Mouse (Mus musculus) embryonic facial prominence, embryonic 12.5 days (tissue): ENCODE data around the gene Adig. TPM values are rescaled to one million over a fixed set of nuclear protein-coding genes. Genes with fewer than 3 reads are reported as not detected.
A peak's percentile ranks its signal among the peaks of the same experiment; 100 is the strongest.

Source experiments
- ATAC-seq: fragments of 200-750 bp; cut with Nextera tagmentation; 2 replicates; pipeline ENCODE4 v1.8.0; 2017; ENCODE audit not compliant: insufficient number of reproducible peaks, insufficient read depth, low FRiP score, low TSS enrichment
- H3K27ac ChIP-seq: fragments of 300-500 bp; sonication (generic); 2 replicates; pipeline ENCODE4 v1.5.1; 2016; ENCODE audit warnings: mild to moderate bottlenecking
- H3K27me3 ChIP-seq: fragments of 300-500 bp; sonication (generic); 2 replicates; pipeline ENCODE4 v1.6.1; 2016; ENCODE audit warnings: mild to moderate bottlenecking, moderate library complexity
- H3K36me3 ChIP-seq: fragments of 300-500 bp; sonication (generic); 2 replicates; pipeline ENCODE4 v1.6.1; 2016; ENCODE audit warnings: mild to moderate bottlenecking
- H3K4me1 ChIP-seq: fragments of 300-500 bp; sonication (generic); 2 replicates; pipeline ENCODE4 v1.6.1; 2016
- H3K4me2 ChIP-seq: fragments of 300-500 bp; sonication (generic); replicated peaks from 2 replicates; pipeline ENCODE4 v1.6.1; 2016; ENCODE audit warnings: mild to moderate bottlenecking, moderate library complexity
- H3K4me3 ChIP-seq: fragments of 300-500 bp; sonication (generic); 2 replicates; pipeline ENCODE4 v1.5.1; 2016; ENCODE audit warnings: mild to moderate bottlenecking
- H3K9ac ChIP-seq: fragments of 300-500 bp; sonication (generic); 2 replicates; pipeline ENCODE4 v1.6.1; 2016; ENCODE audit warnings: mild to moderate bottlenecking, moderate library complexity
- H3K9me3 ChIP-seq: fragments of 300-500 bp; sonication (generic); 2 replicates; pipeline ENCODE4 v1.6.1; 2016; ENCODE audit warnings: mild to moderate bottlenecking, moderate library complexity
- WGBS: fragments of 180-500 bp; shearing (Covaris S2); methylation state at CpG from one replicate; pipeline ENCODE4 v1.1.7; 2016; 5-methylcytosine and 5-hydroxymethylcytosine counted together
- polyA plus RNA-seq: library from polyadenylated mRNA; unstranded; fragments of >200 nt; fragmentation: Nextera tagmentation; extraction: Ambion mirVana; gene quantifications from 2 replicates; pipeline ENCODE4 v1.2.1, GENCODE M21; 2016

The Adig gene
- polyA plus RNA-seq, 1 experiment from 2014 or later: not detected

DNA sequence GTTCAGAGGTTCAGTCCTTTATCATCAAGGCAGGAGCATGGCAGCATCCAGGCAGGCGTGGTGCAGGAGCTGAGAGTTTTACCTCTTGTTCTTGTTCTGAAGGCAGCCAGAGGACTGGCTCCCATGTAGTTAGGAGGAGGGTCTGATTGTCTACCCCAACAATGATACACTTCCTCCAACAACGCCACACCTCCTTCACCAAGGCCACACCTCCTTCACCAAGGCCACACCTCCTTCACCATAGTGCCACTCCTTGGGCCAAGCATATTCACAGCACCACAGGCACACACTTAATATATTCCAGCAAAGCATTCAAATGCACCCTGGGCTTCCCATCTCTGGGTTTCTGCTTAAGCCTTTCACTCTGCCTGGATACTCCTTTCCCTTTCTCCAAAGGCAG is 42.9 kb downstream of the Adig start:
- no peaks in the 10 kb centered on the region for H3K36me3 ChIP-seq
- H3K27ac ChIP-seq: no peak overlapping the region
- no peak overlapping the region for H3K4me3 ChIP-seq
- H3K4me1 ChIP-seq: no peaks in the 10 kb centered on the region
- no peaks in the 10 kb centered on the region for H3K9me3 ChIP-seq
- ATAC-seq: no peak
- WGBS: 78% methylated on average over 2 of the region's 2 CpGs
- H3K9ac ChIP-seq: no peak overlapping the region
- H3K4me2 ChIP-seq: no peak overlapping the region
- peaks cover 11% of the 10 kb centered on the region for H3K27me3 ChIP-seq

DNA sequence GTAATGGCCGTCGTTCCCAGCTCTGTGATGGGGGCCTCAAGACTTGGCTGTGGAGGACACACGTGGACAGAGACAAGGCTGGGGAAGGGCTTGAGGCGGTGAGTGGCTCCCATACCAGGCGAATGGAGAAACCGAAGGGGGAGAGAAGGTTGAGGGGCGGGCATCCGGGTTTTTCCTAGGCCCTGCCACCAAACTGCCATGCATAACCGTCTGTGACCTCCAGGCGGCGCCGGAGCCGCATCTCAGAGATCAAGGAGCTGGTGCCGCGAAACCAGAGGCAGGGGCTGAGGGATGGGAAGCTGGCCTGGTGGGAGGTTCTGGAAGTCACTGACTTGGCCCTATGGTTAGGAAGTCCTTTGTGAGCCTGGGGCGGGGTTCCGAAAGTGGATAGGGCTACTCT is 44.3 kb downstream of the Adig start:
- ATAC-seq: no peak; the same call in 1 of the 2 replicates
- Histone ChIP-seq H3K9ac (0 out of 2 replicates have a peak overlapping the region, but pooled peaks have one; percentile 47), H3K4me1 (no peaks in the 10 kb centered on the region), H3K4me3 (no peak overlapping the region), H3K27ac (no peak overlapping the region), H3K4me2 (peak overlapping the region; percentile 33; the same call in 1 of the 2 replicates), H3K9me3 (no peaks in the 10 kb centered on the region), H3K36me3 (no peaks in the 10 kb centered on the region), H3K27me3 (peaks cover 21% of the 10 kb centered on the region)
- 3% methylated on average over 17 of the region's 17 CpGs for WGBS

DNA sequence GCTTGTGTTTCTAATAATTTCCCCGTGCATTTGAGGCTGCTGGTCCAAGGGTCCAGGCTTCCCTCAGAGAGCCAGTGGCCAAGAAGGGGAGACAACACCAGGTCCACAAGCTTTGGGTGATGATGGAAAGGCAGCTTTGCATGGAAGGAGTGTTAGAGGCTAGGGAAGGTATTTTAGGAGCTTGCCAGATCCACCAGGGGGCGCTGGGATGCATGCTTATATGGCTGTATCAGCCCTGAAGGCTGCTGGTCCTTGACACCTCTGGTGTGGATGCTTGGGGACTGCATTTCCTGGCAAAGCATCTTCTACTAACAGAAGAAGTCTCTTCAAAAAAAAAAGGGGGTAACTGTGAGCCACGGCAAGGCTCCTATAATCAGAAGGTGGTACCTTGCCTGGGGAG is 47.7 kb downstream of the Adig start:
- peaks cover 45% of the 10 kb centered on the region for H3K27me3 ChIP-seq
- H3K27ac ChIP-seq: no peak overlapping the region
- 5% methylated on average over 3 of the region's 3 CpGs for WGBS
- H3K36me3 ChIP-seq: no peaks in the 10 kb centered on the region
- no peak overlapping the region for H3K4me2 ChIP-seq
- H3K9me3 ChIP-seq: no peaks in the 10 kb centered on the region
- no peak for ATAC-seq
- no peaks in the 10 kb centered on the region for H3K4me1 ChIP-seq
- H3K4me3 ChIP-seq: no peak overlapping the region
- no peak overlapping the region for H3K9ac ChIP-seq

DNA sequence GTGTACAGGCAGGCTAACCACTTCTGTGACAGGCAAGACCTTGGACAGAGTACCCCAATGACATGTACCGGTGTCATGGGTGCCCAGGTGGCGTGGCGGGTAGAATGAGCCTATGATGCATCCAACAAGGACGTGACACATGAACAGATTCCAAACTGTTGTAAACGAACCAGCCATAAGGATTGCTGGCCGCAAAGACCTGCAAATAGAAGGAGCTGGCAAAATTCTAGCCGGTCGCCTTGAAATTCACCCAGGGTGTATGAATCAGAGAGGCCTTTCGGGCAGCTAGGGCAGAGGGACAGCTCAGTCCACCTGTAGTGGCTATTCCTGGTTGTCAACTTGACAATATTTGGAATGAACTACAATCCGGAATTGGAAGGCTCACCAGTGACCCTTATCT is 52.0 kb downstream of the Adig start:
- H3K9ac ChIP-seq: no peak overlapping the region
- ATAC-seq: no peak
- H3K4me2 ChIP-seq: no peak overlapping the region
- no peak overlapping the region for H3K27ac ChIP-seq
- 13% methylated on average over 10 of the region's 10 CpGs for WGBS
- no peak overlapping the region for H3K4me3 ChIP-seq
- 0 out of 2 replicates have a peak, but pooled peaks cover 2% of the 10 kb centered on the region for H3K9me3 ChIP-seq
- peaks cover 11% of the 10 kb centered on the region for H3K4me1 ChIP-seq
- peaks cover 59% of the 10 kb centered on the region for H3K27me3 ChIP-seq
- no peaks in the 10 kb centered on the region for H3K36me3 ChIP-seq

DNA sequence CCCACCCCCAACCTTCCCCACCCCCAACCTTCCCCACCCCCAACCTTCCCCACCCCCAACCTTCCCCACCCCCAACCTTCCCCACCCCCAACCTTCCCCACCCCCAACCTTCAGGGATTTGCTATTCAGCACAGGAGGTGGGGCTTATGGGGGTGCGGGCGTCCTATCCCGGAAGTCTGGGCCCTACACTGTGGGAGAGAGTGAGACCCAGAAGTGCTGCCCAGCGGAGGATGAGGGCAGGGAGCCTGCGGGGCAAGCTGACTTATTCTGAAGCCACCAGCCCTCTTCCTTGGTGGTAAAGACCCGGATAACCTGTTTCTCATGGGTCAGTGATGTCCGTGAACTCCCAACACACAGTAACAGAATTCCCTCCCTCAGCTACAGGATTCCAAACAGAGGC is 52.8 kb downstream of the Adig start:
- WGBS: 2% methylated on average over 7 of the region's 7 CpGs
- Histone ChIP-seq H3K9ac (no peak overlapping the region), H3K36me3 (no peaks in the 10 kb centered on the region), H3K27ac (no peak overlapping the region), H3K4me2 (peak overlapping the region; percentile 48; the same call in 1 of the 2 replicates), H3K4me3 (no peak overlapping the region), H3K9me3 (0 out of 2 replicates have a peak, but pooled peaks cover 2% of the 10 kb centered on the region), H3K27me3 (peaks cover 53% of the 10 kb centered on the region), H3K4me1 (peaks cover 11% of the 10 kb centered on the region)
- no peak for ATAC-seq

DNA sequence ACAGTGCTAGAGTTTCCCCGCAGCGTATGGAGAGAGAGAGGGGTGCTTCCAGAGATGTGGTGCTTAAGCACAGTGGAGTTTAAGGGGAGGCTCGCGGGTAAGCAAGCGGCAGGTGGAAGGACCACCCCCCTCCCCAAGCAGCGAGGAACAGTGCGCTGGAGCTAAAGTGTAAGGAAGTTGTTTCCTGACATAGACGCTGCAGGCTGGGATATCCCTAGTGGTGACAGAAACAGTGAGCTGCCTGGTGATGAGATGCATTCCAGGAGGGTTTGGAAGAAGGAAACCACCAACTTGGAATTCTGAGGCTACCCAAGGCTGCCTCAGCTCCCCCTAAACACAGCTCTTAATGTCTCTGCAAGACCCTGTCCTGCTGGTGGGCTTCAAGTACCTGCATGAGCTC is 53.4 kb downstream of the Adig start:
- Histone ChIP-seq H3K9me3 (0 out of 2 replicates have a peak, but pooled peaks cover 2% of the 10 kb centered on the region), H3K4me3 (peak overlapping the region; percentile 21; the same call in 1 of the 2 replicates), H3K27me3 (peaks cover 47% of the 10 kb centered on the region), H3K4me2 (peak overlapping the region; percentile 48), H3K9ac (no peak overlapping the region), H3K36me3 (no peaks in the 10 kb centered on the region), H3K27ac (no peak overlapping the region), H3K4me1 (peaks cover 11% of the 10 kb centered on the region)
- 2% methylated on average over 8 of the region's 8 CpGs for WGBS
- no peak for ATAC-seq

DNA sequence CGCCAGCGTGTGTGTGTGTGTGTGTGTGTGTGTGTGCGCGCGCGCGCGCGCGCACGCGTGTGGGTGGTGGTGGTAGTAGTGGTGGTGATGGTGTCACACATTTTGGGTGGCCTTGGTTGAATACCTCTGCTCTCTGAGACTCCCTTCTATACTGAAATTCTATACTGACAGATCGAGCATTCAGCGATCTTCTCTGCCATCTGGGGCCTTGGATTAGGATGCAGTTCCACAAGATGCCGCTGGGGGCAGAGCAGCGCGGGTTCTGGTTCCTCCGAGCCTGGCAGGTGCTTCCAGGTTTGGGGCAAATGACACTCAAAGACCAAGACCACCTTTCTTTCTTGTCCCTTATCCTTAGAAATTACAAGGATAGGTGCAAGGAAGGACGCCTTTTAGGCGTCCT is 53.8 kb downstream of the Adig start:
- peak overlapping the region; percentile 48 for H3K4me2 ChIP-seq
- ATAC-seq: no peak

DNA sequence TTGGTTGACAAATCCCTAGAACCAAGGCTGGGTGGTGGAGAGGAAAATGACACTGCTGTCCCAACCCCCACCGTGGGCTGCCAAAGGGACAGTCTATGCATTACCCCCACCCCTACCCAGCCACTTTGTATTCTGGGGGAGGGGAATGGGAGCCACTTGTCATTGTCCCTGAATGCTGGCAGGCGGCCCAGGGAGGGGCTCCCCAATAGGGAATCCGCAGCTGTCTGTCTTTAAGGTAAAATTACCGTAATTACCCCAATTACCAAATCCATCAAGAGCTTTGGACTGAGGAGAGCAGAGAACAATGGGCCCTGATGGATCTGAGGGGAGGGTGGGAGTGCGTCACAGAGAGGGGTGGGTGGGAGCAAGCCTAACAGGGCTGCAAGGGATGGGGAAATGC is 54.3 kb downstream of the Adig start:
- Histone ChIP-seq H3K4me1 (peaks cover 15% of the 10 kb centered on the region), H3K36me3 (no peaks in the 10 kb centered on the region), H3K27me3 (peaks cover 46% of the 10 kb centered on the region), H3K9ac (no peak overlapping the region), H3K27ac (no peak overlapping the region), H3K9me3 (0 out of 2 replicates have a peak, but pooled peaks cover 2% of the 10 kb centered on the region), H3K4me3 (no peak overlapping the region), H3K4me2 (0 out of 2 replicates have a peak overlapping the region, but pooled peaks have one; percentile 48)
- no peak; the same call in 1 of the 2 replicates for ATAC-seq
- WGBS: 7% methylated on average over 4 of the region's 5 CpGs

More for the DNA sequence above, 53.8 kb downstream of the Adig start:
- Histone ChIP-seq H3K36me3 (no peaks in the 10 kb centered on the region), H3K4me3 (peak overlapping the region; percentile 21; the same call in 1 of the 2 replicates), H3K9ac (no peak overlapping the region), H3K9me3 (0 out of 2 replicates have a peak, but pooled peaks cover 2% of the 10 kb centered on the region), H3K27me3 (peaks cover 49% of the 10 kb centered on the region), H3K27ac (no peak overlapping the region), H3K4me1 (peaks cover 14% of the 10 kb centered on the region)
- 0% methylated on average over 20 of the region's 20 CpGs for WGBS

Other genes starting within 250 kb of the Adig start
- not detected in 2 replicates for gene Bpi, start 244.5 kb upstream of the Adig start, polyA plus RNA-seq
- gene Lbp, start 196.1 kb upstream of the Adig start, polyA plus RNA-seq: 4.2 and 4.6 TPM in 2 replicates
- gene Snhg11, start 127.0 kb upstream of the Adig start, polyA plus RNA-seq: 18.7 and 25.2 TPM in 2 replicates
- 18.9 and 21.4 TPM in 2 replicates for gene Ralgapb, start 92.8 kb upstream of the Adig start, polyA plus RNA-seq
- gene Arhgap40, start 10.2 kb downstream of the Adig start, polyA plus RNA-seq: 0.18 and 0.26 TPM in 2 replicates
- not detected in 2 replicates for gene Slc32a1, start 108.2 kb downstream of the Adig start, polyA plus RNA-seq
- 20.9 and 23.1 TPM in 2 replicates for gene Actr5, start 122.3 kb downstream of the Adig start, polyA plus RNA-seq
- gene Ppp1r16b, start 162.8 kb downstream of the Adig start, polyA plus RNA-seq: 2.5 and 2.9 TPM in 2 replicates